In genomic region chr4:14290436-14291152, GRCm38 (mm10) we compare ENCODE assay signal across 22 mouse cellular contexts.
DNase-seq lines count a peak whose midpoint lies in the region; ATAC-seq and TF ChIP-seq lines count a peak whose summit lies in the region.
"Had no signal": no experiment of that assay in that cellular context is flagged by ENCODE, and none has a peak within 500 bp of the region (broad histone marks: within the 10 kb centered on the region; RNA-seq: fewer than 3 reads in every experiment).

No protein-coding gene starts in this region.

- H3K27me3 ChIP-seq in heart, embryonic 13.5 days (replicated peaks): no peaks in the 10 kb centered on the region
- no peaks in the 10 kb centered on the region for H3K27me3 ChIP-seq in liver, postnatal 0 days (ENCODE audit: insufficient read depth, low read length)
- H3K27me3 ChIP-seq in kidney, embryonic 16.5 days (ENCODE audit: insufficient read depth, low read length): no peaks in the 10 kb centered on the region
- H3K27me3 ChIP-seq: forebrain, embryonic 15.5 days; hindbrain, embryonic 15.5 days; kidney, embryonic 15.5 days; neural tube, embryonic 12.5 days; stomach, embryonic 15.5 days had no signal

- no peak for DNase-seq in heart, adult 18-20 months
- peak; percentile 20 for DNase-seq in liver
- no peak for DNase-seq in liver, postnatal 0 days
- DNase-seq in brain, adult 2 months (ENCODE audit: low read depth, low spot score): peak; percentile 48
- DNase-seq: adrenal gland, adult 2 months; cerebellum, adult 11-12 months; cerebellum, postnatal 25 days; lung, adult 18-20 months; lung, postnatal 36 days; thymus, postnatal 36 days had no signal

- H3K9ac ChIP-seq in heart, embryonic 13.5 days: no peak overlapping the region
- H3K9ac ChIP-seq in liver, postnatal 0 days (replicated peaks): no peak overlapping the region
- no peak overlapping the region for H3K9ac ChIP-seq in kidney, embryonic 16.5 days (replicated peaks; ENCODE audit: low read length)
- H3K9ac ChIP-seq: forebrain, embryonic 15.5 days; hindbrain, embryonic 15.5 days; kidney, embryonic 15.5 days; neural tube, embryonic 12.5 days; stomach, embryonic 15.5 days had no signal

- peak overlapping the region; percentile 47 for H3K4me2 ChIP-seq in heart, embryonic 13.5 days
- H3K4me2 ChIP-seq in liver, postnatal 0 days (ENCODE audit: low read depth, low read length): no peak overlapping the region
- H3K4me2 ChIP-seq in kidney, embryonic 16.5 days (replicated peaks; ENCODE audit: low read depth, low read length): no peak overlapping the region
- H3K4me2 ChIP-seq: forebrain, embryonic 15.5 days; hindbrain, embryonic 15.5 days; kidney, embryonic 15.5 days; neural tube, embryonic 12.5 days; stomach, embryonic 15.5 days had no signal

- peaks cover 9% of the 10 kb centered on the region for H3K4me1 ChIP-seq in heart, embryonic 13.5 days
- no peaks in the 10 kb centered on the region for H3K4me1 ChIP-seq in liver, postnatal 0 days (ENCODE audit: insufficient read depth)
- H3K4me1 ChIP-seq in kidney, embryonic 16.5 days (ENCODE audit: insufficient read depth, low read length): no peaks in the 10 kb centered on the region
- H3K4me1 ChIP-seq: embryonic facial prominence, embryonic 10.5 days; forebrain, embryonic 15.5 days; hindbrain, embryonic 15.5 days; kidney, embryonic 15.5 days; midbrain, embryonic 10.5 days; neural tube, embryonic 12.5 days; stomach, embryonic 15.5 days had no signal

- no peak for TF ChIP-seq EP300 in liver, postnatal 0 days (IDR thresholded peaks at IDR 0.05; ENCODE audit: low read depth)

- TF ChIP-seq CTCF in liver, postnatal 0 days (IDR thresholded peaks at IDR 0.05; ENCODE audit: low read depth): no peak

- H3K9me3 ChIP-seq in heart, embryonic 13.5 days: no peaks in the 10 kb centered on the region
- H3K9me3 ChIP-seq in liver, postnatal 0 days (ENCODE audit: low read length): no peaks in the 10 kb centered on the region
- H3K9me3 ChIP-seq in kidney, embryonic 16.5 days (ENCODE audit: low read length): no peaks in the 10 kb centered on the region
- H3K9me3 ChIP-seq: embryonic facial prominence, embryonic 10.5 days; forebrain, embryonic 15.5 days; hindbrain, embryonic 15.5 days; kidney, embryonic 15.5 days; midbrain, embryonic 10.5 days; neural tube, embryonic 12.5 days; stomach, embryonic 15.5 days had no signal

- WGBS in heart, embryonic 13.5 days: 39% methylated on average over 18 of the region's 18 CpGs
- WGBS in liver, postnatal 0 days (ENCODE audit: insufficient replicate concordance): 56% methylated on average over 18 of the region's 18 CpGs
- WGBS in kidney, embryonic 16.5 days: 87% methylated on average over 18 of the region's 18 CpGs

- no peak overlapping the region for H3K27ac ChIP-seq in heart, embryonic 13.5 days (replicated peaks)
- H3K27ac ChIP-seq in liver, postnatal 0 days (ENCODE audit: low read depth): no peak overlapping the region
- H3K27ac ChIP-seq in kidney, embryonic 16.5 days (ENCODE audit: low read length): no peak overlapping the region
- H3K27ac ChIP-seq: embryonic facial prominence, embryonic 10.5 days; forebrain, embryonic 15.5 days; hindbrain, embryonic 15.5 days; kidney, embryonic 15.5 days; midbrain, embryonic 10.5 days; neural tube, embryonic 12.5 days; stomach, embryonic 15.5 days had no signal

- H3K36me3 ChIP-seq in heart, embryonic 13.5 days: no peaks in the 10 kb centered on the region
- no peaks in the 10 kb centered on the region for H3K36me3 ChIP-seq in liver, postnatal 0 days (replicated peaks; ENCODE audit: insufficient read depth, low read length)
- H3K36me3 ChIP-seq in kidney, embryonic 16.5 days (ENCODE audit: insufficient read depth, low read length): no peaks in the 10 kb centered on the region
- H3K36me3 ChIP-seq: embryonic facial prominence, embryonic 10.5 days; forebrain, embryonic 15.5 days; hindbrain, embryonic 15.5 days; kidney, embryonic 15.5 days; midbrain, embryonic 10.5 days; neural tube, embryonic 12.5 days; stomach, embryonic 15.5 days had no signal

- 0 out of 2 replicates have a peak overlapping the region, but pooled peaks have one; percentile 17 for H3K4me3 ChIP-seq in heart, embryonic 13.5 days
- no peak overlapping the region for H3K4me3 ChIP-seq in liver, postnatal 0 days (ENCODE audit: low read depth, low read length)
- no peak overlapping the region for H3K4me3 ChIP-seq in kidney, embryonic 16.5 days (ENCODE audit: low read length)
- H3K4me3 ChIP-seq: embryonic facial prominence, embryonic 10.5 days; erythroblast, embryonic 14.5 days; forebrain, embryonic 15.5 days; hindbrain, embryonic 15.5 days; kidney, embryonic 15.5 days; midbrain, embryonic 10.5 days; neural tube, embryonic 12.5 days; stomach, embryonic 15.5 days had no signal

- no peak for ATAC-seq in heart, embryonic 13.5 days (ENCODE audit: extremely low read depth, insufficient number of reproducible peaks, low FRiP score, low TSS enrichment)
- ATAC-seq in liver, postnatal 0 days: no peak
- no peak for ATAC-seq in kidney, embryonic 16.5 days (ENCODE audit: low FRiP score, low TSS enrichment)
- no peak for ATAC-seq in megakaryocyte, adult 5-6 weeks (ENCODE audit: poor library complexity, severe bottlenecking)
- ATAC-seq: forebrain, embryonic 15.5 days; intestine, embryonic 16.5 days had no signal

Comparison
In these comparisons a context has a peak if more than half of its experiments do, and no peak if none do; other contexts are left out.
1. DNase-seq: peak in liver (single experiment) and brain, adult 2 months (single experiment); none in heart, adult 18-20 months (0 of 2) and liver, postnatal 0 days (single experiment).